Comparison of ENCODE assay signal across 8 mouse cellular contexts in genomic region chr15:79328058-79328938, GRCm38 (mm10). TPM values are rescaled to one million over a fixed set of nuclear protein-coding genes. Genes with fewer than 3 reads are reported as not detected.
DNase-seq lines count a peak whose midpoint lies in the region; ATAC-seq and TF ChIP-seq lines count a peak whose summit lies in the region.

TSS of gene Pla2g6 (minus strand) at chr15:79328390.

- peaks cover 3% of the 10 kb centered on the region for H3K9me3 ChIP-seq in erythroblast, embryonic 14.5 days (ENCODE audit: control insufficient read depth, low read length)
- no peaks in the 10 kb centered on the region for H3K9me3 ChIP-seq in heart, embryonic 11.5 days (replicated peaks; ENCODE audit: control insufficient read depth, low read length)
- H3K9me3 ChIP-seq in kidney, embryonic 16.5 days (ENCODE audit: low read length), result no peaks in the 10 kb centered on the region

- peak within 1 kb of the TSS; percentile 50 for H3K4me3 ChIP-seq in C2C12 (ENCODE audit: insufficient read depth, poor library complexity, severe bottlenecking)
- peak within 1 kb of the TSS; percentile 95 for H3K4me3 ChIP-seq in erythroblast, embryonic 14.5 days (replicated peaks)
- H3K4me3 ChIP-seq in heart, embryonic 11.5 days (ENCODE audit: low read depth, low read length), result peak within 1 kb of the TSS; percentile 58
- peak within 1 kb of the TSS; percentile 54 for H3K4me3 ChIP-seq in kidney, embryonic 16.5 days (ENCODE audit: low read length)
- peak within 1 kb of the TSS; percentile 57 for H3K4me3 ChIP-seq in liver, adult 2 months (ENCODE audit: insufficient read depth, low read depth, low read length)
- H3K4me3 ChIP-seq in myocyte, result peak within 1 kb of the TSS; percentile 72

- peak; percentile 95 for ATAC-seq in heart, embryonic 11.5 days (replicated peaks; ENCODE audit: insufficient number of reproducible peaks, low FRiP score, low TSS enrichment)
- peak; percentile 96 for ATAC-seq in kidney, embryonic 16.5 days (ENCODE audit: low FRiP score, low TSS enrichment)

- H3K9ac ChIP-seq in heart, embryonic 11.5 days (ENCODE audit: low read depth, low read length), result peak within 1 kb of the TSS; percentile 83
- H3K9ac ChIP-seq in kidney, embryonic 16.5 days (replicated peaks; ENCODE audit: low read length), result peak within 1 kb of the TSS; percentile 76
- H3K9ac ChIP-seq in liver, adult 2 months (ENCODE audit: low read depth, low read length), result peak within 1 kb of the TSS; percentile 79

- peak; percentile 99 for DNase-seq in brain, embryonic 14.5 days (ENCODE audit: low read depth)
- peak; percentile 97 for DNase-seq in liver, adult 2 months (ENCODE audit: extremely low read depth, low read depth, low spot score)
- DNase-seq in splenic B cell, adult 2 months (ENCODE audit: low read depth, low spot score), result peak; percentile 98

- peak; percentile 47; the same call in 1 of the 2 replicates for TF ChIP-seq POLR2A in brain, embryonic 14.5 days (IDR thresholded peaks at IDR 0.05; ENCODE audit: borderline replicate concordance, extremely low read depth, insufficient read depth, insufficient read length, poor library complexity, severe bottlenecking)
- TF ChIP-seq POLR2A in liver, adult 2 months (IDR thresholded peaks at IDR 0.05; ENCODE audit: extremely low read depth, insufficient read depth, low read length), result 0 out of 2 replicates have a peak, but pooled peaks have one; percentile 69
- TF ChIP-seq POLR2A in myocyte (IDR thresholded peaks at IDR 0.05; ENCODE audit: insufficient read length, low read depth), result peak; percentile 82

- 2% methylated on average over 45 of the region's 46 CpGs for WGBS in heart, embryonic 11.5 days (ENCODE audit: insufficient replicate concordance)
- WGBS in kidney, embryonic 16.5 days, result 5% methylated on average over 38 of the region's 46 CpGs
- under 1% methylated on average over 46 of the region's 46 CpGs for WGBS in liver, adult 2 months

- peak within 1 kb of the TSS; percentile 88 for H3K4me2 ChIP-seq in heart, embryonic 11.5 days
- peak within 1 kb of the TSS; percentile 84 for H3K4me2 ChIP-seq in kidney, embryonic 16.5 days (replicated peaks; ENCODE audit: low read depth, low read length)
- H3K4me2 ChIP-seq in myocyte (ENCODE audit: low read depth), result peak within 1 kb of the TSS; percentile 100

- H3K27me3 ChIP-seq in C2C12 (ENCODE audit: control insufficient read depth, insufficient read depth, insufficient read length) (no peaks in the 10 kb centered on the region), myocyte (ENCODE audit: control insufficient read depth, insufficient read depth, insufficient read length) (no peaks in the 10 kb centered on the region)
- H3K27me3 ChIP-seq in erythroblast, embryonic 14.5 days (ENCODE audit: control insufficient read depth), result no peaks in the 10 kb centered on the region
- H3K27me3 ChIP-seq in heart, embryonic 11.5 days (ENCODE audit: control insufficient read depth, insufficient read depth, low read length), result no peaks in the 10 kb centered on the region
- no peaks in the 10 kb centered on the region for H3K27me3 ChIP-seq in kidney, embryonic 16.5 days (ENCODE audit: insufficient read depth, low read length)
- H3K27me3 ChIP-seq in liver, adult 2 months (ENCODE audit: control insufficient read depth, insufficient read depth, low read length), result no peaks in the 10 kb centered on the region
- no peaks in the 10 kb centered on the region for H3K27me3 ChIP-seq in splenic B cell, adult 2 months (ENCODE audit: control insufficient read depth, insufficient read depth, low read length, poor library complexity, severe bottlenecking)

- H3K79me2 ChIP-seq in C2C12 (ENCODE audit: control insufficient read depth, insufficient read depth) (peaks cover 35% of the 10 kb centered on the region), myocyte (ENCODE audit: control insufficient read depth, insufficient read depth) (peaks cover 10% of the 10 kb centered on the region)
- 0 out of 2 replicates have a peak, but pooled peaks cover 6% of the 10 kb centered on the region for H3K79me2 ChIP-seq in liver, adult 2 months (ENCODE audit: control insufficient read depth, insufficient read depth, low read length)

- H3K79me3 ChIP-seq in C2C12 (ENCODE audit: low read depth), result peaks cover 8% of the 10 kb centered on the region

- TF ChIP-seq CTCF in C2C12 (IDR thresholded peaks at IDR 0.05; ENCODE audit: control insufficient read depth, insufficient read depth, insufficient read length), result no peak
- TF ChIP-seq CTCF in brain, embryonic 14.5 days (IDR thresholded peaks at IDR 0.05; ENCODE audit: borderline replicate concordance, extremely low read depth, insufficient read depth, insufficient read length), result no peak
- no peak for TF ChIP-seq CTCF in liver, adult 2 months (IDR thresholded peaks at IDR 0.05; ENCODE audit: low read depth, low read length)

- H3ac ChIP-seq in C2C12 (ENCODE audit: control insufficient read depth, insufficient read length, low read depth) (peak within 1 kb of the TSS; percentile 56), myocyte (ENCODE audit: control insufficient read depth, insufficient read length) (peak within 1 kb of the TSS; percentile 39)

- peak within 1 kb of the TSS; percentile 90 for H3K27ac ChIP-seq in heart, embryonic 11.5 days (ENCODE audit: low read depth, low read length)
- peak within 1 kb of the TSS; percentile 91 for H3K27ac ChIP-seq in kidney, embryonic 16.5 days (ENCODE audit: low read length)
- H3K27ac ChIP-seq in liver, adult 2 months (replicated peaks; ENCODE audit: insufficient read depth, low read depth, low read length), result peak within 1 kb of the TSS; percentile 94

- H3K36me3 ChIP-seq in C2C12 (ENCODE audit: control insufficient read depth, insufficient read depth) (no peaks in the 10 kb centered on the region), myocyte (ENCODE audit: control insufficient read depth, insufficient read depth) (no peaks in the 10 kb centered on the region)
- peaks cover 9% of the 10 kb centered on the region for H3K36me3 ChIP-seq in erythroblast, embryonic 14.5 days (ENCODE audit: control insufficient read depth)
- no peaks in the 10 kb centered on the region for H3K36me3 ChIP-seq in heart, embryonic 11.5 days (ENCODE audit: control insufficient read depth, insufficient read depth, low read length)
- H3K36me3 ChIP-seq in kidney, embryonic 16.5 days (ENCODE audit: insufficient read depth, low read length), result no peaks in the 10 kb centered on the region
- no peaks in the 10 kb centered on the region for H3K36me3 ChIP-seq in liver, adult 2 months (ENCODE audit: control insufficient read depth, insufficient read depth, low read length)
- H3K36me3 ChIP-seq in splenic B cell, adult 2 months (ENCODE audit: control insufficient read depth, insufficient read depth, low read length, poor library complexity, severe bottlenecking), result no peaks in the 10 kb centered on the region

- H3K4me1 ChIP-seq in erythroblast, embryonic 14.5 days (ENCODE audit: control insufficient read depth), result peaks cover 62% of the 10 kb centered on the region
- H3K4me1 ChIP-seq in heart, embryonic 11.5 days (ENCODE audit: control insufficient read depth, insufficient read depth, low read length), result peaks cover 22% of the 10 kb centered on the region
- H3K4me1 ChIP-seq in kidney, embryonic 16.5 days (ENCODE audit: insufficient read depth, low read length), result peaks cover 28% of the 10 kb centered on the region
- peaks cover 33% of the 10 kb centered on the region for H3K4me1 ChIP-seq in liver, adult 2 months (ENCODE audit: control insufficient read depth, insufficient read depth, low read length)

TF ChIP-seq in C2C12, 6 proteins besides CTCF, POLR2A, EP300 and RAD21:
- peak; percentile 92 for TF ChIP-seq USF1 (IDR thresholded peaks at IDR 0.05; ENCODE audit: low read depth)
- TF ChIP-seq CEBPB (IDR thresholded peaks at IDR 0.05; ENCODE audit: low read depth), result no peak
- peak; percentile 99 for TF ChIP-seq MAX (IDR thresholded peaks at IDR 0.05)
- no peak for TF ChIP-seq MYOD1 (IDR thresholded peaks at IDR 0.05; ENCODE audit: control insufficient read depth, insufficient read length, low read depth)
TF ChIP-seq in C2C12: peak in this region for 2.

TF ChIP-seq in myocyte, 11 proteins besides CTCF, POLR2A, EP300 and RAD21:
- TF ChIP-seq MAX (IDR thresholded peaks at IDR 0.05; ENCODE audit: low read depth), result peak; percentile 76
- peak; percentile 90 for TF ChIP-seq SRF (IDR thresholded peaks at IDR 0.05; ENCODE audit: control insufficient read depth, insufficient read length, low read depth)
- no peak for TF ChIP-seq TCF12 (IDR thresholded peaks at IDR 0.05; ENCODE audit: insufficient read depth, poor library complexity, severe bottlenecking)
- no peak for TF ChIP-seq MYOG (IDR thresholded peaks at IDR 0.05; ENCODE audit: control insufficient read depth in 1 of 3, insufficient read depth in 1 of 3, insufficient read length in 2 of 3, low read depth in 2 of 3)
- TF ChIP-seq USF1 (IDR thresholded peaks at IDR 0.05; ENCODE audit: low read depth), result peak; percentile 85
- no peak for TF ChIP-seq TCF3 (IDR thresholded peaks at IDR 0.05; ENCODE audit: insufficient read length, low read depth)
- peak; percentile 85 for TF ChIP-seq POLR2AphosphoS2 (IDR thresholded peaks at IDR 0.05; ENCODE audit: insufficient read length, low read depth)
- TF ChIP-seq CEBPB (IDR thresholded peaks at IDR 0.05; ENCODE audit: insufficient read depth, poor library complexity, severe bottlenecking), result no peak
- TF ChIP-seq MYOD1 (IDR thresholded peaks at IDR 0.05; ENCODE audit: control insufficient read depth in 1 of 3, insufficient read length in 2 of 3, low read depth in 2 of 3), result peak in 2 of 3 experiments; percentile 3 to 33

RNA-seq across cellular contexts. Expression of gene Pla2g6, which starts in this region (rescaled TPM):
- polyA plus RNA-seq in C2C12 (2012; fragmentation: generic; extraction: Trizol) (17.4 TPM), myocyte (2012; fragmentation: generic; extraction: Trizol) (36.3 TPM)
- polyA plus RNA-seq in brain, embryonic 14.5 days (2012; rRNA removed), result 98.9 and 153 TPM in 2 replicates
- 2.6 and 2.7 TPM in 2 replicates for polyA plus RNA-seq in erythroblast, embryonic 14.5 days (2012)
- 11.6 and 12.9 TPM in 2 replicates for polyA plus RNA-seq in heart, embryonic 11.5 days (2014; fragmentation: Nextera tagmentation; extraction: Ambion mirVana)
- 18.3 and 21.1 TPM in 2 replicates for polyA plus RNA-seq in kidney, embryonic 16.5 days (2015; fragmentation: Nextera tagmentation; extraction: Ambion mirVana)
- total RNA-seq in liver, adult 2 months (2014; rRNA removed), result 16.3 and 29.3 TPM in 2 replicates
- polyA plus RNA-seq in liver, adult 2 months (2012; rRNA removed), result 24.5 and 25.1 TPM in 2 replicates

Comparison
In these comparisons a context has a peak if more than half of its experiments do, and no peak if none do; other contexts are left out.
1. Peak in every context shown above with its lines: DNase-seq, ATAC-seq, H3K4me3 ChIP-seq and H3K27ac ChIP-seq.